Mouse (Mus musculus) kidney, postnatal 0 days (tissue): ENCODE results near the gene Celf6. TPM values are rescaled to one million over a fixed set of nuclear protein-coding genes. Genes with fewer than 3 reads are reported as not detected.

Source experiments
- ATAC-seq: fragments of 200-750 bp; cut with Nextera tagmentation; replicated peaks from 2 replicates; pipeline ENCODE4 v1.8.0; 2017; ENCODE audit warnings: low read depth, moderate number of reproducible peaks, moderate TSS enrichment, moderate library complexity; ENCODE audit not compliant: low FRiP score
- DNase-seq: peaks from one replicate; pipeline ENCODE4 v3.0.0-alpha.2; 2016; ENCODE audit warnings: low spot score
- H3K27ac ChIP-seq: fragments of 300-500 bp; sonication (generic); 2 replicates; pipeline ENCODE4 v1.5.1; 2014; ENCODE audit warnings: mild to moderate bottlenecking
- H3K27me3 ChIP-seq: fragments of 300-500 bp; sonication (generic); 2 replicates; pipeline ENCODE4 v1.6.1; 2014; ENCODE audit warnings: low read length, mixed read lengths; ENCODE audit not compliant: insufficient read depth
- H3K36me3 ChIP-seq: fragments of 300-500 bp; sonication (generic); 2 replicates; pipeline ENCODE4 v1.6.1; 2014; ENCODE audit warnings: low read length, mixed read lengths; ENCODE audit not compliant: insufficient read depth
- H3K4me1 ChIP-seq: fragments of 300-500 bp; sonication (generic); replicated peaks from 2 replicates; pipeline ENCODE4 v1.6.1; 2014; ENCODE audit warnings: antibody characterized with exemption, low read length, mixed read lengths; ENCODE audit not compliant: insufficient read depth
- H3K4me2 ChIP-seq: fragments of 300-500 bp; sonication (generic); 2 replicates; pipeline ENCODE4 v1.6.1; 2014; ENCODE audit warnings: mild to moderate bottlenecking, low read length, moderate library complexity, mixed read lengths
- H3K4me3 ChIP-seq: fragments of 300-500 bp; sonication (generic); replicated peaks from 2 replicates; pipeline ENCODE4 v1.5.1; 2014; ENCODE audit warnings: low read depth, low read length
- H3K9ac ChIP-seq: fragments of 300-500 bp; sonication (generic); 2 replicates; pipeline ENCODE4 v1.6.1; 2014; ENCODE audit warnings: low read depth, low read length
- H3K9me3 ChIP-seq: fragments of 300-500 bp; sonication (generic); replicated peaks from 2 replicates; pipeline ENCODE4 v1.6.1; 2016; ENCODE audit warnings: low read length, inconsistent platforms, mixed read lengths
- CTCF ChIP-seq: IDR thresholded peaks from 2 replicates; pipeline ENCODE4 v1.5.1; 2016; ENCODE audit warnings: antibody characterized with exemption, low read depth, mild to moderate bottlenecking, moderate library complexity
- WGBS: fragments of 180-500 bp; shearing (Covaris S2); extraction: QIAGEN DNeasy Blood & Tissue Kit; methylation state at CpG from one replicate; pipeline ENCODE4 v1.1.7; 2014; 5-methylcytosine and 5-hydroxymethylcytosine counted together
- polyA plus RNA-seq: library from polyadenylated mRNA; unstranded; fragments of >200 nt; fragmentation: Nextera tagmentation; extraction: Ambion mirVana; gene quantifications from 2 replicates; pipeline ENCODE4 v1.2.1, GENCODE M21; 2015

Gene Celf6
- polyA plus RNA-seq, 1 experiment from 2014 or later = 0.14 TPM

GRCm38 (mm10) chr9:59539441-59540137 is 38.1 kb upstream of the Celf6 start, which contains the start of the genes Hexa and Tmem202:
Gene Hexa (plus strand): TSS chr9:59539540.
Gene Tmem202 (minus strand): TSS chr9:59539847.
- WGBS = under 1% methylated on average over 51 of the region's 55 CpGs
- Histone ChIP-seq H3K27ac (peak within 1 kb of the TSS; percentile 36; the same call in 1 of the 2 replicates), H3K4me2 (peak within 1 kb of the TSS; percentile 92), H3K36me3 (no peaks in the 10 kb centered on the region), H3K4me3 (peak within 1 kb of the TSS; percentile 69), H3K9me3 (no peaks in the 10 kb centered on the region), H3K4me1 (peaks cover 14% of the 10 kb centered on the region; the same call in 1 of the 2 replicates), H3K27me3 (no peaks in the 10 kb centered on the region), H3K9ac (peak within 1 kb of the TSS; percentile 78)
- DNase-seq (peak; percentile 93), ATAC-seq (peak; percentile 95)
- no peak for TF ChIP-seq CTCF

- Histone ChIP-seq H3K36me3 (no peaks in the 10 kb centered on the region), H3K9ac (no peak overlapping the region), H3K4me3 (no peak overlapping the region), H3K4me1 (peaks cover 14% of the 10 kb centered on the region; the same call in 1 of the 2 replicates), H3K4me2 (no peak overlapping the region), H3K9me3 (no peaks in the 10 kb centered on the region), H3K27ac (no peak overlapping the region), H3K27me3 (no peaks in the 10 kb centered on the region)
- ATAC-seq = no peak
- no peak for TF ChIP-seq CTCF
- DNase-seq = no peak
- 83% methylated on average over 6 of the region's 6 CpGs for WGBS
Observed at GRCm38 (mm10) chr9:59541617-59542016, 36.1 kb upstream of the Celf6 start.

GRCm38 (mm10) chr9:59542766-59543324 is 34.9 kb upstream of the Celf6 start:
- Histone ChIP-seq H3K4me1 (peaks cover 14% of the 10 kb centered on the region; the same call in 1 of the 2 replicates), H3K4me2 (no peak overlapping the region), H3K4me3 (no peak overlapping the region), H3K36me3 (no peaks in the 10 kb centered on the region), H3K27ac (no peak overlapping the region), H3K9me3 (no peaks in the 10 kb centered on the region), H3K9ac (no peak overlapping the region), H3K27me3 (no peaks in the 10 kb centered on the region)
- no peak for TF ChIP-seq CTCF
- DNase-seq = no peak
- no peak for ATAC-seq

- Histone ChIP-seq H3K9me3 (no peaks in the 10 kb centered on the region), H3K36me3 (no peaks in the 10 kb centered on the region), H3K4me1 (peaks cover 13% of the 10 kb centered on the region; the same call in 1 of the 2 replicates), H3K4me2 (no peak overlapping the region), H3K27me3 (no peaks in the 10 kb centered on the region), H3K9ac (no peak overlapping the region), H3K4me3 (no peak overlapping the region), H3K27ac (no peak overlapping the region)
- ATAC-seq = no peak
- 82% methylated on average over 5 of the region's 5 CpGs for WGBS
- no peak for TF ChIP-seq CTCF
- no peak for DNase-seq
Observed at GRCm38 (mm10) chr9:59544739-59545138, 33.0 kb upstream of the Celf6 start.

GRCm38 (mm10) chr9:59547869-59548268 is 29.8 kb upstream of the Celf6 start:
- DNase-seq (no peak), ATAC-seq (no peak)
- Histone ChIP-seq H3K9ac (no peak overlapping the region), H3K9me3 (no peaks in the 10 kb centered on the region), H3K27me3 (no peaks in the 10 kb centered on the region), H3K27ac (no peak overlapping the region), H3K4me1 (no peaks in the 10 kb centered on the region), H3K4me2 (no peak overlapping the region), H3K4me3 (no peak overlapping the region), H3K36me3 (no peaks in the 10 kb centered on the region)
- TF ChIP-seq CTCF = no peak
- 91% methylated on average over 1 of the region's 1 CpGs for WGBS

GRCm38 (mm10) chr9:59548961-59549487 is 28.7 kb upstream of the Celf6 start:
- H3K27ac ChIP-seq = no peak overlapping the region
- no peak overlapping the region for H3K9ac ChIP-seq
- no peaks in the 10 kb centered on the region for H3K4me1 ChIP-seq
- DNase-seq = no peak
- no peak for ATAC-seq
- H3K27me3 ChIP-seq = no peaks in the 10 kb centered on the region
- WGBS = 51% methylated on average over 2 of the region's 2 CpGs
- H3K4me3 ChIP-seq = no peak overlapping the region
- TF ChIP-seq CTCF = no peak
- no peaks in the 10 kb centered on the region for H3K36me3 ChIP-seq
- H3K9me3 ChIP-seq = no peaks in the 10 kb centered on the region
- no peak overlapping the region for H3K4me2 ChIP-seq
